Mouse (Mus musculus): ENCODE measurements around the gene Btnl9. TPM values are rescaled to one million over a fixed set of nuclear protein-coding genes. Genes with fewer than 3 reads are reported as not detected.
A peak's percentile ranks its signal among the peaks of the same experiment; 100 is the strongest.

Btnl9 gene
- polyA plus RNA-seq, 1 experiment from 2014 or later: 2.4 TPM

DNA sequence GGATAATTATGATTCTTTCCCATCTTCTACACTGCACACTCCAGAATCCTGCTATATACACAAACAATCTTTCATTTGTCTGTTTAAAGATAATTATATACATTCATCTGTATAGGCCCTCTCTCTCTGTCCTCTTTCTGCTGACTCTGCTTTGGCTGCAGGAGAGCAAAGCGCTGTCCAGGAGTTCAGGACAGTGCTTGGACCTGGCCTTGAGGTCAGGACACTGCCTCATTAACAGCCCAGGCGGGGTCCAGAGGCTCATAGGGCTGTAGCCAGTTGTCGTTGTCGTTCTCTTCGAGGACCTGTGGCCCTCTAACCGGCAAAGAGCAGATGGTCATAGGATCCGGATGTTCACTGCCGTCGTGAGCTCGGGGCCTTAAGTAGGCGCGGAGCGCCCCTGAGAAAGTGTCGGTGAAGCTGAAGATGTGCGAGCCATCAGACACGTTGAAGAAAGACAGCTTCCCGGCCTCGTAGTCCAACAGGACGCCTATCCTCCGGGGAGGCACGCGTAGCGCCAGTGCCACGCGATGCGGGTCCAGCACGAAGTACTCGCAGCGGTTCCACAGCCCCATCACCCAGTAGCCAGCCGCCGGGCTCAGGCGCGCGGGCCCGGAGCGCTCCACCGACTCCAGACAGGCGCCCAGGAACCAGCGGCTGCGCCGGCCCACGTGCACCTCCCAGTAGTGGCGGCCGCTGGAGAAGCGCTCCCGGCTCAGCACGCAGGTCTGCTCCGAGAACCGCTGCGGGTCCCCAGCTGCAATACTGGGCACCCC lies 17.9 kb downstream of the Btnl9 start:
- peak overlapping the region; percentile 51 for H3K4me2 ChIP-seq (replicated peaks; ENCODE audit: low read depth, low read length)
- no peaks in the 10 kb centered on the region for H3K36me3 ChIP-seq (ENCODE audit: control insufficient read depth, insufficient read depth, low read length)
- 6% methylated on average over 47 of the region's 50 CpGs for WGBS
- H3K4me1 ChIP-seq (ENCODE audit: control insufficient read depth, insufficient read depth, low read length): no peaks in the 10 kb centered on the region
- ATAC-seq (ENCODE audit: insufficient number of reproducible peaks, insufficient read depth, low FRiP score, low read depth): peak; percentile 37; the same call in 1 of the 2 replicates
- peaks cover 6% of the 10 kb centered on the region; the same call in 1 of the 2 replicates for H3K9me3 ChIP-seq (ENCODE audit: control insufficient read depth, low read depth, low read length)
- H3K9ac ChIP-seq (replicated peaks; ENCODE audit: low read depth, low read length): no peak overlapping the region
- no peak overlapping the region for H3K27ac ChIP-seq (ENCODE audit: low read length)
- H3K27me3 ChIP-seq (ENCODE audit: control insufficient read depth, insufficient read depth, low read length): 0 out of 2 replicates have a peak, but pooled peaks cover 4% of the 10 kb centered on the region
- H3K4me3 ChIP-seq (ENCODE audit: low read depth, low read length): peak overlapping the region; percentile 21

DNA sequence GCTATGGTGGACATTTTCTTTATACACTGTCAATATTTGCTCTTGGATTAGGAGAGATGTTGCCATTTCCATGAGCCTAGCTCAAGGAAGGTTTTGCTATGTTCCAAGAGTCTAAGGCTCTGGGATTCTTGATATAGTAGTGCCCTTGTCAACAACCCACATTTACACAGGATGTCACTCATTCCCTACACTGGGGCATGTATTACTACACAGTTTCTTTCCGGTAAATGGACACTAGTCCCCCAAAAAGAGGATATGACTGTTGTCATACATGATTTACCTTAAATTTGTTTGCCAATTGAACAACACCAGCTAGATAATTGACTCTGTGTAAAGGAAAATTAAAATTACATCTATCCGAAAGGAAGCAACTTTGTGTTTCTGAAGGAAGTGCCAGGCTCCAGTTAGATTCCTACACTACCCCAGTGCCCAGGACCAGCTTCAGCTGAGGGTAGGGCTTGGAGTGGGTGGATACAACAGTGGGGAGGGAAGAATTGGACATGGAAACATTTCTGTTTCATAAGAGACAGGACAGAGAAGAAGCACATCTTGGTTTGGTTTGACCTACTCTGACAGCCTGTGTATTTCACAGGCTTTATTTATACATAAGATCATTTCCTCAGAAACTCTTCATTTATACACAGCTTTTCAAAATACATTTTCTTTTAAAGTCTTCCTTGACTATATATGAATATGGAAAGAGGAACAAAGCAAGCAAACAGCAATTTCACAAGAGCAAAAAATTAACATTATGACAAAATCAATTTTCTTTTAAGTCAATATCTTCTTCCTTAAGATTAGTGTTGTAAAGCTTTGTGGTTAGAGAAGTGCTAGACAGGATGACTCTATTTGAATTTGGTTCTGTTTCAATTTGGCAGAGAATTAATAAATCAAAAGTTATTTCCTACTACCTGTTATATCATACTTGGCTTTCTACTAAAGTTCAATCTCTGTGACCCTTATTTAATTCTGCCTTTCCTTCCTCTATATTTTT lies 29.8 kb downstream of the Btnl9 start:
- Histone ChIP-seq H3K4me3 (ENCODE audit: low read depth, low read length) (no peak overlapping the region), H3K4me1 (ENCODE audit: control insufficient read depth, insufficient read depth, low read length) (no peaks in the 10 kb centered on the region), H3K9me3 (ENCODE audit: control insufficient read depth, low read depth, low read length) (no peaks in the 10 kb centered on the region), H3K36me3 (ENCODE audit: control insufficient read depth, insufficient read depth, low read length) (no peaks in the 10 kb centered on the region), H3K9ac (replicated peaks; ENCODE audit: low read depth, low read length) (no peak overlapping the region), H3K27ac (ENCODE audit: low read length) (no peak overlapping the region), H3K27me3 (ENCODE audit: control insufficient read depth, insufficient read depth, low read length) (no peaks in the 10 kb centered on the region), H3K4me2 (replicated peaks; ENCODE audit: low read depth, low read length) (no peak overlapping the region)
- no peak for ATAC-seq (ENCODE audit: insufficient number of reproducible peaks, insufficient read depth, low FRiP score, low read depth)
- WGBS: 81% methylated on average over 2 of the region's 2 CpGs

DNA sequence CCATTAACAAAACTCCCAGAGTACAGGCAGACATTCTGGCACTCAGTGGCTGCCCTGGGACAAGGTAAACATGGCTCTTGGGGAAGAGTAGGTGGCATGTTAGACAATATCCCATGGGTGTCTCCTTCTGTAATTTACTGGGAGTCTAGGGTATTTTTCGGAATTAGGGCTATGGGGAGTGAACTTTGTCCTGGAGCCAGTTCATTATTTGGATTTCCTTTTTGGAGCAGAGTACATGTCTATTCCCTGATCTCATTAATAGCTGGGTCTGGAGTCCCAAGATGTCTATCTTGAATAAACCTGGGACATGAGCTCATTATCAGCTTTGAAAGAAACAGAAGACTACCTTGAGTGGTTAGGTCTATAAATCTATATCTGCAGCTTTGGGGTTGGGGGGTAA lies 32.9 kb downstream of the Btnl9 start, which contains the start of gene Olfr1394:
Gene Olfr1394 (plus strand): TSS at position 301 of the 400 bp plus-strand sequence.
- H3K27ac ChIP-seq (ENCODE audit: low read length): no peak within 1 kb of the TSS
- H3K4me2 ChIP-seq (replicated peaks; ENCODE audit: low read depth, low read length): no peak within 1 kb of the TSS
- 86% methylated on average over 1 of the region's 1 CpGs for WGBS
- no peak for ATAC-seq (ENCODE audit: insufficient number of reproducible peaks, insufficient read depth, low FRiP score, low read depth)
- H3K4me3 ChIP-seq (ENCODE audit: low read depth, low read length): no peak within 1 kb of the TSS
- no peaks in the 10 kb centered on the region for H3K36me3 ChIP-seq (ENCODE audit: control insufficient read depth, insufficient read depth, low read length)
- H3K9me3 ChIP-seq (ENCODE audit: control insufficient read depth, low read depth, low read length): no peaks in the 10 kb centered on the region
- no peaks in the 10 kb centered on the region for H3K4me1 ChIP-seq (ENCODE audit: control insufficient read depth, insufficient read depth, low read length)
- no peak within 1 kb of the TSS for H3K9ac ChIP-seq (replicated peaks; ENCODE audit: low read depth, low read length)
- H3K27me3 ChIP-seq (ENCODE audit: control insufficient read depth, insufficient read depth, low read length): no peaks in the 10 kb centered on the region

DNA sequence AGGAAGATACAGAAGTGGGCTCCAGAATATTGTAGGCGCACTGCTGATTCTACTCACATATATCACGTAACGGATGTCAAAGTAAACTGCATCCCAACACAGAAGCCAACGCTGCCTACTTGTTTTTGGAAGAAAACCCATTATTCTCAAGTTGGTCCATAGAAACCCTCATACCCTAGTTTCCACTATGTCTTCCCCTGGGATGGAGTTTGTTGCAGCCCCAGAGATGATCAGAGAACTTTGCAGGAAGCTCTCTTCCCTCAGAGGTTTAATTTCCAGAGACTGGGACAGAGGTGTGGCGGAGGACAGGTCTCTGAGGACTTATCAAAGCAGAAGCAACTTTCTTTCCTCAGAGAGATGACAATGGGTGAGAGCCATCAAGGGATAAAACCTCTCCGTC lies 45.0 kb downstream of the Btnl9 start, which contains the start of gene Olfr1395:
Gene Olfr1395 (plus strand): TSS at position 301 of the 400 bp plus-strand sequence.
- H3K9ac ChIP-seq (replicated peaks; ENCODE audit: low read depth, low read length): no peak within 1 kb of the TSS
- H3K36me3 ChIP-seq (ENCODE audit: control insufficient read depth, insufficient read depth, low read length): no peaks in the 10 kb centered on the region
- H3K9me3 ChIP-seq (ENCODE audit: control insufficient read depth, low read depth, low read length): no peaks in the 10 kb centered on the region
- no peak within 1 kb of the TSS for H3K27ac ChIP-seq (ENCODE audit: low read length)
- WGBS: 87% methylated on average over 6 of the region's 6 CpGs
- H3K27me3 ChIP-seq (ENCODE audit: control insufficient read depth, insufficient read depth, low read length): no peaks in the 10 kb centered on the region
- ATAC-seq (ENCODE audit: insufficient number of reproducible peaks, insufficient read depth, low FRiP score, low read depth): no peak
- H3K4me3 ChIP-seq (ENCODE audit: low read depth, low read length): no peak within 1 kb of the TSS
- H3K4me1 ChIP-seq (ENCODE audit: control insufficient read depth, insufficient read depth, low read length): no peaks in the 10 kb centered on the region
- no peak within 1 kb of the TSS for H3K4me2 ChIP-seq (replicated peaks; ENCODE audit: low read depth, low read length)

DNA sequence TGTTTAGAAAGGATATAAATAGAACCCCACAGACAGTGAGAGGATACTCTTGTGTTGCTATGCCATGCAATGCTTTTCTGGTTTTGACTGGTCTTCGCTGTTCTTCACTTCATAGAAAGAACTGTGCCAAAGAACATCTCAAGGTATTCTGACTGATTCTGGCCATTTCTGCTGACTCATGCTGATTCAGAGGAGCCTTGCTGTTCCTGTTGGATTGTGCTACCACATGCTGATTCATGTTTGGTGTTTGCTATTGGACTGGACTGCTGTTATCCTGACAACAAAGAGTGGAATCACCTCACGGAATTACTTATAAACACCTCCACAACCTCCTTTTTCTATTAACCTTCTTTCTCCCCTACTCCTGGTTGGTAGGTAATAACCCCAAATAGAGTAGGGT lies 62.8 kb downstream of the Btnl9 start:
- Histone ChIP-seq H3K9ac (replicated peaks; ENCODE audit: low read depth, low read length) (no peak overlapping the region), H3K27ac (ENCODE audit: low read length) (no peak overlapping the region), H3K4me2 (replicated peaks; ENCODE audit: low read depth, low read length) (no peak overlapping the region), H3K4me1 (ENCODE audit: control insufficient read depth, insufficient read depth, low read length) (no peaks in the 10 kb centered on the region), H3K27me3 (ENCODE audit: control insufficient read depth, insufficient read depth, low read length) (no peaks in the 10 kb centered on the region), H3K36me3 (ENCODE audit: control insufficient read depth, insufficient read depth, low read length) (no peaks in the 10 kb centered on the region), H3K4me3 (ENCODE audit: low read depth, low read length) (no peak overlapping the region), H3K9me3 (ENCODE audit: control insufficient read depth, low read depth, low read length) (no peaks in the 10 kb centered on the region)
- ATAC-seq (ENCODE audit: insufficient number of reproducible peaks, insufficient read depth, low FRiP score, low read depth): no peak
- 85% methylated on average over 2 of the region's 2 CpGs for WGBS

DNA sequence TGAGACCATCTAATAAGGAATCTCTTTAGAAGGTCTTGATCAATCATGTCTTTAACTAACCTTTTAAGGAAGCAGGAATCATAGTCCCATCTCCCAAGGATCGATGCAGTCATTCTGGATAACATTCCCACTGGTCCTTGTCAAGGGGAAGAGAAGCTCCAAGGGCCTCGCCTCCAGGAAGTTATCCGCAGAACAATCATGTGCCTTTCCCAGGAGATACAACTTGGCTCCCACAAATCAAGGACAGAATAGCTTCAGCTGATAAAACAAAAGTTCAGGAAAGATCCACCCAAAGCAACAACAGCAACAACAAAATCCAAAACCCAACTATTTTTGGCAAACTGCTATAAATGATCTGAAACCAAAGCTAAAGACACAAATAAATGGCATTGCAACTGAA lies 67.3 kb downstream of the Btnl9 start:
- no peaks in the 10 kb centered on the region for H3K27me3 ChIP-seq (ENCODE audit: control insufficient read depth, insufficient read depth, low read length)
- no peak overlapping the region for H3K27ac ChIP-seq (ENCODE audit: low read length)
- 81% methylated on average over 3 of the region's 3 CpGs for WGBS
- no peaks in the 10 kb centered on the region for H3K9me3 ChIP-seq (ENCODE audit: control insufficient read depth, low read depth, low read length)
- no peak overlapping the region for H3K4me2 ChIP-seq (replicated peaks; ENCODE audit: low read depth, low read length)
- no peak overlapping the region for H3K4me3 ChIP-seq (ENCODE audit: low read depth, low read length)
- no peak overlapping the region for H3K9ac ChIP-seq (replicated peaks; ENCODE audit: low read depth, low read length)
- ATAC-seq (ENCODE audit: insufficient number of reproducible peaks, insufficient read depth, low FRiP score, low read depth): no peak
- H3K4me1 ChIP-seq (ENCODE audit: control insufficient read depth, insufficient read depth, low read length): no peaks in the 10 kb centered on the region
- no peaks in the 10 kb centered on the region for H3K36me3 ChIP-seq (ENCODE audit: control insufficient read depth, insufficient read depth, low read length)

Other genes starting within 250 kb of the Btnl9 start
- gene Psme2b, start 241.0 kb downstream of the Btnl9 start, polyA plus RNA-seq (2014; fragmentation: Nextera tagmentation; extraction: Ambion mirVana): 3.8 TPM in 2 replicates
- 0.21 TPM in 1 of 2 replicates, not detected in the other for gene Olfr56, start 208.3 kb downstream of the Btnl9 start, polyA plus RNA-seq (2014; fragmentation: Nextera tagmentation; extraction: Ambion mirVana)
- 0.67 and 0.73 TPM in 2 replicates for gene 9930111J21Rik1, start 207.8 kb downstream of the Btnl9 start, polyA plus RNA-seq (2014; fragmentation: Nextera tagmentation; extraction: Ambion mirVana)
- gene Gm12185, start 194.9 kb downstream of the Btnl9 start, polyA plus RNA-seq (2014; fragmentation: Nextera tagmentation; extraction: Ambion mirVana): not detected in 2 replicates
- gene Tgtp1, start 193.0 kb downstream of the Btnl9 start, polyA plus RNA-seq (2014; fragmentation: Nextera tagmentation; extraction: Ambion mirVana): 1.0 and 1.4 TPM in 2 replicates
- 0.81 and 1.2 TPM in 2 replicates for gene 9930111J21Rik2, start 135.9 kb downstream of the Btnl9 start, polyA plus RNA-seq (2014; fragmentation: Nextera tagmentation; extraction: Ambion mirVana)
- 0.10 TPM in 1 of 2 replicates, not detected in the other for gene Tgtp2, start 123.0 kb downstream of the Btnl9 start, polyA plus RNA-seq (2014; fragmentation: Nextera tagmentation; extraction: Ambion mirVana)
- gene Ifi47, start 110.6 kb downstream of the Btnl9 start, polyA plus RNA-seq (2014; fragmentation: Nextera tagmentation; extraction: Ambion mirVana): 1.6 and 2.2 TPM in 2 replicates
- gene Olfr1396, start 72.3 kb downstream of the Btnl9 start, polyA plus RNA-seq (2014; fragmentation: Nextera tagmentation; extraction: Ambion mirVana): 0.08 TPM in 1 of 2 replicates, not detected in the other
- not detected in 2 replicates for gene Olfr1395, start 44.9 kb downstream of the Btnl9 start, polyA plus RNA-seq (2014; fragmentation: Nextera tagmentation; extraction: Ambion mirVana)
- gene Olfr1394, start 32.8 kb downstream of the Btnl9 start, polyA plus RNA-seq (2014; fragmentation: Nextera tagmentation; extraction: Ambion mirVana): not detected in 2 replicates
- gene Zfp62, start 16.1 kb upstream of the Btnl9 start, polyA plus RNA-seq (2014; fragmentation: Nextera tagmentation; extraction: Ambion mirVana): 42.1 and 47.6 TPM in 2 replicates
- 55.0 and 62.5 TPM in 2 replicates for gene Mgat1, start 57.0 kb upstream of the Btnl9 start, polyA plus RNA-seq (2014; fragmentation: Nextera tagmentation; extraction: Ambion mirVana)
- 0.28 TPM in 1 of 2 replicates, not detected in the other for gene Olfr1393, start 91.1 kb upstream of the Btnl9 start, polyA plus RNA-seq (2014; fragmentation: Nextera tagmentation; extraction: Ambion mirVana)
- gene Olfr1392, start 98.1 kb upstream of the Btnl9 start, polyA plus RNA-seq (2014; fragmentation: Nextera tagmentation; extraction: Ambion mirVana): 0.13 TPM in 1 of 2 replicates, not detected in the other
- gene Olfr10, start 117.6 kb upstream of the Btnl9 start, polyA plus RNA-seq (2014; fragmentation: Nextera tagmentation; extraction: Ambion mirVana): not detected in 2 replicates
- gene Olfr1391, start 135.6 kb upstream of the Btnl9 start, polyA plus RNA-seq (2014; fragmentation: Nextera tagmentation; extraction: Ambion mirVana): not detected in 2 replicates
- gene Olfr1390, start 148.0 kb upstream of the Btnl9 start, polyA plus RNA-seq (2014; fragmentation: Nextera tagmentation; extraction: Ambion mirVana): not detected in 2 replicates
- gene Olfr1389, start 235.9 kb upstream of the Btnl9 start, polyA plus RNA-seq (2014; fragmentation: Nextera tagmentation; extraction: Ambion mirVana): not detected in 2 replicates
- gene Olfr1388, start 249.5 kb upstream of the Btnl9 start, polyA plus RNA-seq (2014; fragmentation: Nextera tagmentation; extraction: Ambion mirVana): 0.20 and 0.29 TPM in 2 replicates

Data from stomach, embryonic 14.5 days (tissue).